Mouse (Mus musculus) adrenal gland, postnatal 36 days (tissue): ENCODE results near the gene Olfr544. TPM values are rescaled to one million over a fixed set of nuclear protein-coding genes. Genes with fewer than 3 reads are reported as not detected.

Experiments used
- DNase-seq, 2 experiments: peaks; one replicate each; pipeline ENCODE4 v3.0.0; 2021; ENCODE audit warnings: mixed read lengths in 1 of 2
- total RNA-seq, 2 experiments: library from RNA; stranded (reverse); gene quantifications; 2 replicates each; pipeline ENCODE4 v1.2.3; 2021

Gene Olfr544
- total RNA-seq, 2 experiments from 2014 or later = not detected

DNA sequence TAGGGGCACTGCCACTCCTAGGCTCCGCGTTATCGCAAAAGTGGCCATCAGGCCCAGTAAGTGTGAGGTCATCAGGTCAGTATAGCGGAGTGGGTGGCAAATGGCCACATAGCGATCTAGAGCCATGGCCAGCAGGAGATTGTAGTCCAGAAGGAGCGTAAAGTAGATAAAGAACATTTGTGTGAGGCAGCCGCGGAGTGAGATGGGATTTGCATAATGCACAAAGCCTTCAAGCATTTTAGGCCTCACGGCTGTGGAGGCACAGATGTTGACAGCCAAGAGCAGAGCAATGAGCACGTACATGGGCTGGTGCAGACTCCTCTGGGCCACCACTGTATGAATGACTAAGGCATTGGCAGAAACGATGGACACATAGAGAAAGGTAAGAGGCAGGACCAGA lies 10.7 kb downstream of the Olfr544 start:
- DNase-seq = no peak

DNA sequence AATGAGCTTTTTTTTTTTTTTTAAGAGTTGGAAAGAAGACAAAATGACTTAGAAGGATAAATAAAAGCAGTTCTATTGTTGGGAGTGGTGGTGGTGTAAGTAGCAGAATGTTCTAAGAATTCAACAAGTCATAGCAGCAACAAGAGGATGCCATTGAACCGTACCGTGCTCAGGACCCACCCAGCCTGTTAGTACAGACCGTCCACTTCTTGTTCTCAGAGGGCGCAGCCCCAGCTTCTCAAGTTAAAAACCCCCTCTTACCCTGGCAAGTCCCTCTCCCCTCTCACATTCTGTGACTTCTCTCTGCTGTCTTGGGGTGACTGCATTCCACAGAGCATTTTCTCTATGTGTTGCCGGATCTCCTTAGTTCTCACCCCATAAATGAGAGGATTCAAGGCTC lies 11.5 kb downstream of the Olfr544 start:
- DNase-seq = no peak

DNA sequence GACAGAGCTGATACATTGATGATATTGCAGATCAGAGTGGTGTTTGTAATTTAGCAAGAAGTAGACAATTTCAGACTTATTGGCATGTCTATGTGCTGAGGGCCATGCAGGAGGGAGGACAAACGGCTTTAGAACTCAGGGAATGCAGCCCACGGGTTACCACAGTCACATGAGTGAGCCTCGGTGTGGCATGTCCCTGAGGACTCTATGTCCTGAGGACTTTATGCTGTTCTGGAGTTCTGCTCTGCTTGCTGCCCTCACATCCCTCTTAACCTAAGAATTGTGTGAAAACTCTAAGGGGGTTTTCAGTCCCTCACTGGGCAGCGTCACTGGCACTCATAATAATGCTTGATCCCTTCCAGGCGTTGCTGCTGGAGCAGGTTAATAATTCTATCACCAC lies 15.4 kb downstream of the Olfr544 start:
- no peak for DNase-seq

DNA sequence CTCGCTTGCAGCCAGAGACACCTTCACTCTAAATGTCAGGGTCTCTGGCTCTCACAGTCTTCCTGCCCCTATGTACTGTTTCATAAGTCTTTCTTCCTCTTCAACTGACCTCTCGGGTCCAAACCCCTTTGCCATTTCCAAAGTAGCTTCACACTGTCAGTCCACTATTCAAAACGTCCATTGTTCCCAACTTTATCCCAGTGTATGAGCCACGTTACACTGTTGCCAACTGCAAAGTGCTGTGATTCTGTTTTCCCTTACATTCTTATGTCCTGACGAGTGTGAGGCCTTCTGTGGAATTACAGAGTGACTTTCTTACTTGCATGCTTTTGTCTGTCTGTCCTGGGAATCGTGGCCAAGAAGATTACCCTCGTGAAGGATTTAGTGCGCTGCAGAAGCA lies 20.5 kb downstream of the Olfr544 start:
- DNase-seq = no peak

DNA sequence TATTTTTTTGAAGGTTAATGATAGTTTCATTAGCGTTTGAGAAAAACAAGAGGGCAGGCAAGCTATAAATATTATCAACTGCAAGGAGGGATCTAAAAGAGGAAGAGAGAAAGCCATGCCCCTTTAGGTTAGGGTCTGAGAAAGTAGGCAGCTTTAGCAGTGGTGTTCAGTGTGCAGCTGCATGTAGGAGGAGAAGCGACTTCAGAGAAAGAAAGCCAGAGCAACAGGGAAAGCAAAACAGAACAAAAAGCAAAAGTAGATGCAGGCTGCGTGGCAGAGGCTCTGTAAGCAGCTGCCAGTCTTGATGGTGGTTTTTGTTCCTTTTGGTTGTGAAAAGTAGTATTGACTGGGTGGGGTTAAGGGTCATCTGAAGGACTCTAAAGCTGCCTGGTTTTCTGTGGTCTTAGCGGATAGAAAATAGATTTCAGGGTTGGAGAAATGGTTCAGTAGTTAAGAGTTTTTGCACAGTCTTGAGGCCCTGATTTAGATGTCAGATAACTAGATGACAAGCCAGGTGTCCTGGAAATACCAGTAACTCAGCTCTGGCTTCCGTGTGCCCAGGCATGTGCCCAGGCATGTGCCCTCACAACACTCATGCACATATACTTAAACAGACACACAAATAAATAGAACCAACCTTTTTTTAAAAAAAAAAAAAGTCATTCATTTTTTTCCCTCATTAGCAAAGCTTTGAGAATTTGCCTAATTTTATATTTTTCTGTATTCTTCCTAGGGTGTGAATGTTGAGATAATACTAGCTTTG lies 29.3 kb downstream of the Olfr544 start:
- DNase-seq = no peak

DNA sequence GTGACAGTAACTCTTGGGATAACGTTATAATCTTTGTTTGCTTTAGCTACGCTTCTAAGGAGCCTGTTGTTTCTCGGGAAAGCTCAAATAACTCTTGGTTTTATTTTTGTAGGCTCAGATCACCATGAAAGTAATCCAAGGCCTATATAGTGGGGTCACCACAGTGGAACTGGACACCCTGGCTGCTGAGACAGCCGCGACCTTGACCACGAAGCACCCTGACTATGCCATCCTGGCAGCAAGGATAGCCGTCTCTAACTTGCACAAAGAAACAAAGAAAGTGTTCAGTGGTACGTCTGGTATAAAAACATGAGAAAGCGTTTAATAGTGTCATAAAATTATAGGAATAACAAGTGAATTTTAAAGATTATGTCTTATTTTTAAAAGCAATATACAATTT lies 41.7 kb downstream of the Olfr544 start:
- peak; percentile 51 to 53 for DNase-seq

DNA sequence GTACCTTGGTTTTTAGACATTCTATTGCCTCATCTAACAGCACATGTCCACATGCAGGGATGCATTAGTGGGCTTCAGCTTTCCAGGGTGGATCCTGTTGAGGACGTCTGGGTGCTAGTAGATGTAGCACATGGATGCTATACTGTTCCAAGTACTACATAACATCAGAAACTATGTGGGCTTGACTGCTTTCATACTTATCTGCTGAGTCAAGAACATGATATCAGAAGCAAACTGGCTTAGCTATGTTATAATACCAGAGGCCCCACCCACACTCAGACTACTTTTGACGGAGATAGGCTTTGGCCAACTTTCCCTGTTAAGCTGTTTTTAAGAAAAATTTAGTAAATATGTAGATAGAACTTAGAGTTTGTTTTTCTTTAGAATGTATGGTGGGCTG lies 43.8 kb downstream of the Olfr544 start:
- no peak for DNase-seq

DNA sequence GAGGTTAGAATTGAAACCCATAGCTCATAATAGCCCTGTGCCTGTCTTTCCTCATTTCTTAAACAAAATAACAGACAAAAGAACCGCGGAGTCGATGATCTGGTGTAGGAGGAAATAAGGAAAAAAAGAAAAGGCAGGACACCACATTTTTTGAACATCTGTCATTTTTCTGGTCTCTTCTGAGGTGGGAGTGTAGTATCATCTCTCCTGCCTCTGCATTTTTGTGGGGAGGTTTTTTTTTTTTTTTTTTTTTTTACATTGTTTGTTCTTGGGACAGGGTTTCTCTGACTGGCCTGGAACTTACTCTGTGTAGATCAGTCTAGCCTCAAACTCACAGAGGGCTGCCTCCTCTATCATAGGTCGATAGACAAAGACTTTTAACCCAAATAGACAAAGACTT lies 45.7 kb downstream of the Olfr544 start:
- DNase-seq = no peak

DNA sequence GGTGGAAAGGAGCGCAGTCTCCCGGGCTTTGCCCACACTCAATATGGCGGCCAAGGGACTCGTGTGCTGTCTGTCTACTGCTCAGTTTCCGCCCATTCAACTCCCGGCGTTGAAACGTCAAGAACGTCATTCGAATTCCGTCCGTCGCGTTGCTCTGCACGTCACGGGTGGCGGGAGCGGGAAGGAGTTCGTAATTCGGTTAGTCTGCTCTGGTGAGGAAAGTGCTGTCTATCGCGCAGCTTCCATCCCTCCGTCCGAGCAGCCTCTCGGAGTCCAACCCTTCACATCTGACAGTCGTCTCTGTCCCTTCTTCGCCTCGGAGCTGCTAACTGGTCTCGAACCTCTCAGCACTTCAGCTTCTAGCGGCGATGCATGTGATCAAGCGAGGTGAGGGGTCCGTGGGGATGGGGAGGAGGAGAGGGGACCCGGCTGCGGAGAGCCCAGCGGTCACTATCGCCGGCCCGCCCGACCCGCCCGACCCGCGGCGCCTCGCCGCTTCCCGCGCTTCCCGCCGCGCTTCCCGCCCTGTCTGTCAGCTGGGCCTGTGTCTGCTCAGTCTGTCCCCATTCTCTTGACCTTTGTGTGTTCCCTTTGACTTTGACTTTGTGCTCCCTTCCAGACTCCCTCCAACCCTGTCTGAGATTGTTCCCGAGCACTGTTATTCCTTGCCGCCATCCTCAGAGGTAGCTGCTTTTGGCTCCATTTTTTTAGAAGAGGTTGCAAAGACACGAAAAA lies 46.3 kb downstream of the Olfr544 start, which contains the start of gene Rrm1:
Rrm1 (plus strand) TSS at position 39 of the 735 bp plus-strand sequence.
- peak; percentile 94 to 95 for DNase-seq

DNA sequence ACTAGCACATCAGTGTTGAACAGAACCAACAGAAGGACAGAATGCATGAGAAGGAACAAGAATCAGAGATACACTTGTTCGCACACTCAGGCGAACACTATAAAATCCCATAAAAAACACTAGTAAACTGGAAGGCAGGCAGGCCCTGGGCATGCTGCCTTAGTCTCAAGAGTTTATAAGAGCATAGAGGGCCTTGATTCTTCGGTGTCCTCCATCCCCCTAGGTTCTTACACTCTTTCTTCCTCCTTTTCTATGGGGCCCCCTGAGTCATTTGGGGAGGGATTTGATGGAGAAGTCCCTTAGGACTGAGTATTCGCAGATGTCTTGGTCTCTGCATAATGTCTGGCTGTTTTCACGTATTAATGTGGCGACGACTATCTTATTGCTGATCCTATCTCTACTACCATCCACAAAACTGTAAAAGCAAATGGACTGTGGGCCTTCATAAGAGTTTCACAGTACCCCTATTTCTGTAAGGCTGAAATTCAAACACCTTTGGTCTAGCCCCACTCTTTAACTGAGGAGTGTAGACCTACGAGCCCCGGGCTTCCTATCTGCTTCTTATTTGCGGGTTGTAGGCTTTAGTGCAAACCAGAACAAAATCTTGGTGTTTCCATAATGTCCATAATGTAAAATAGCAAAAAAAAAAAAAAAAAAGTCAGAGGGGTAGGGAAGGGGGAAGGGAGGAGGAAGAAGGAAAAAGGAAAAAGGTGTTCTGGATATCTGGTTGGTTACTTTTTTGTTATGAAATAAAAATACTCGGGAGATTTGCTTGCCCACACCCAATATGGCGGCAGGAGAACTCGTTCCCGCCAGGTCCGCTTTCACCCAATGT lies 47.1 kb downstream of the Olfr544 start:
- DNase-seq = no peak

DNA sequence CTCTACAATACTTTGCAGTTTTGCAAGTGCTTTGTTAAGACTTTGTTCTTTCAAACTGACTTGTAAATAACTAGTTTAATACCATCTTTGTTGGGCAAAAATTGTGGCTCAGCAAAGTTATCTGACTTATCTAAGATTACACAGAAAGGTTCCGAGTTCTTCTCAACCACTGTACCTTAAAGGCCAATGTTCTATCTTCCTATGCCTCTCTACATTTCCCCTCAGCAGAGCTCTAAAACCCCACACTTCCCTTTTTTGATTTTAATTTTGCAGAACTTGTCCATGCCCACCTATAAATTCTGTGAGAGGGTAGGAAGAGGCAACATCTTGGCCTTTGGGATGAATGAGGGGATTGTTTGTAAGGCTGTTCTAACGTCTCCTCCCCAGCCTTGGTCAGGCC lies 53.8 kb downstream of the Olfr544 start:
- DNase-seq = no peak

Other genes with a start within 250 kb of the Olfr544 start
- gene Rhog, start 232.3 kb downstream of the Olfr544 start, total RNA-seq = 10 to 100 TPM; 53.8 to 55.6 TPM
- 10 to 100 TPM; 63.5 to 73.1 TPM for gene Stim1, start 220.5 kb downstream of the Olfr544 start, total RNA-seq
- gene Rrm1, start 46.6 kb downstream of the Olfr544 start, total RNA-seq = 10 to 100 TPM; 19.2 to 21.4 TPM
- gene Olfr543, start 6.6 kb downstream of the Olfr544 start, total RNA-seq = not detected
- not detected for gene Olfr545, start 11.3 kb upstream of the Olfr544 start, total RNA-seq
- not detected for gene Olfr547, start 46.4 kb upstream of the Olfr544 start, total RNA-seq
- not detected for gene Olfr548-ps1, start 52.6 kb upstream of the Olfr544 start, total RNA-seq
- gene Olfr549, start 61.6 kb upstream of the Olfr544 start, total RNA-seq = not detected
- gene Trim21, start 77.2 kb upstream of the Olfr544 start, total RNA-seq = 10 to 100 TPM; 13.0 to 16.4 TPM
- not detected for gene Olfr550, start 83.1 kb upstream of the Olfr544 start, total RNA-seq
- gene Olfr551, start 103.6 kb upstream of the Olfr544 start, total RNA-seq = not detected
- under 1 TPM in 1 of 2 experiments, not detected in 1; 0.07 TPM for gene Olfr552, start 109.5 kb upstream of the Olfr544 start, total RNA-seq
- not detected for gene Olfr553, start 129.9 kb upstream of the Olfr544 start, total RNA-seq
- not detected for gene Olfr554, start 150.1 kb upstream of the Olfr544 start, total RNA-seq
- not detected for gene Olfr555, start 170.5 kb upstream of the Olfr544 start, total RNA-seq
- gene Olfr556, start 176.6 kb upstream of the Olfr544 start, total RNA-seq = not detected
- 1 to 10 TPM; 8.2 to 9.8 TPM for gene Trim68, start 199.0 kb upstream of the Olfr544 start, total RNA-seq
- gene Olfr557, start 207.6 kb upstream of the Olfr544 start, total RNA-seq = not detected
- under 1 TPM; 0.33 TPM for gene Olfr558, start 213.9 kb upstream of the Olfr544 start, total RNA-seq
- gene Olfr33, start 230.8 kb upstream of the Olfr544 start, total RNA-seq = not detected
- not detected for gene Olfr559, start 239.2 kb upstream of the Olfr544 start, total RNA-seq